Mouse (Mus musculus) layer of hippocampus, adult 18-20 months (tissue): ENCODE data around the gene Enho. TPM values are rescaled to one million over a fixed set of nuclear protein-coding genes. Genes with fewer than 3 reads are reported as not detected.

Experiments
- DNase-seq, 2 experiments: peaks; one replicate each; pipeline ENCODE4 v3.0.0; 2022; ENCODE audit warnings: low spot score in 2 of 2
- total RNA-seq, 2 experiments: library from RNA; stranded (reverse); gene quantifications; 2 replicates each; pipeline ENCODE4 v1.2.3; 2021

Enho gene
- total RNA-seq, 2 experiments from 2014 or later = 61.9 to 65.0 TPM

- no peak for DNase-seq
Observed at GRCm38 (mm10) chr4:41664533-41664932, 24.4 kb upstream of the Enho start.

- DNase-seq = no peak
Observed at GRCm38 (mm10) chr4:41663614-41664013, 23.5 kb upstream of the Enho start.

- DNase-seq = no peak
Observed at GRCm38 (mm10) chr4:41662723-41663122, 22.6 kb upstream of the Enho start.

- no peak for DNase-seq
Observed at GRCm38 (mm10) chr4:41660851-41661430, 20.8 kb upstream of the Enho start.

GRCm38 (mm10) chr4:41659556-41659955 is 19.4 kb upstream of the Enho start:
- DNase-seq = no peak

- DNase-seq = no peak
Observed at GRCm38 (mm10) chr4:41658566-41659384, 18.7 kb upstream of the Enho start.

- DNase-seq = no peak
Observed at GRCm38 (mm10) chr4:41655525-41655924, 15.4 kb upstream of the Enho start.

GRCm38 (mm10) chr4:41654217-41654616 is 14.1 kb upstream of the Enho start:
- peak in 1 of 2 experiments; percentile 60 for DNase-seq

GRCm38 (mm10) chr4:41653730-41654129 is 13.6 kb upstream of the Enho start:
- DNase-seq = no peak

GRCm38 (mm10) chr4:41653296-41653695 is 13.2 kb upstream of the Enho start:
- peak in 1 of 2 experiments; percentile 79 for DNase-seq

- no peak for DNase-seq
Observed at GRCm38 (mm10) chr4:41648627-41649026, 8.5 kb upstream of the Enho start.

GRCm38 (mm10) chr4:41648157-41648556 is 8.0 kb upstream of the Enho start:
- peak in 1 of 2 experiments; percentile 22 for DNase-seq

- peak in 1 of 2 experiments; percentile 37 for DNase-seq
Observed at GRCm38 (mm10) chr4:41645488-41645887, 5.4 kb upstream of the Enho start.

- no peak for DNase-seq
Observed at GRCm38 (mm10) chr4:41641199-41641822, 1.2 kb upstream of the Enho start.

- no peak for DNase-seq
Observed at GRCm38 (mm10) chr4:41639214-41639841, 796 bp downstream of the Enho start.

- no peak for DNase-seq
Observed at GRCm38 (mm10) chr4:41638828-41639213, 1.3 kb downstream of the Enho start.

- no peak for DNase-seq
Observed at GRCm38 (mm10) chr4:41638186-41638731, 1.9 kb downstream of the Enho start.

GRCm38 (mm10) chr4:41636882-41637635 is 3.1 kb downstream of the Enho start:
- DNase-seq = no peak

GRCm38 (mm10) chr4:41636366-41636765 is 3.8 kb downstream of the Enho start:
- no peak for DNase-seq

- DNase-seq = no peak
Observed at GRCm38 (mm10) chr4:41635906-41636305, 4.2 kb downstream of the Enho start.

GRCm38 (mm10) chr4:41635224-41635623 is 4.9 kb downstream of the Enho start:
- DNase-seq = no peak
